Mouse (Mus musculus) cerebellum, adult 9-10 months (tissue): ENCODE results near the gene Speer4b.
"Not testable (repeated sequence)": the region's sequence is repeated elsewhere in the genome, so short reads cannot be mapped to it uniquely, and the experiment has no call there.

Source experiments
- DNase-seq: peaks from one replicate; pipeline ENCODE4 v3.0.0; 2022

Gene Speer4b

GRCm38 (mm10) chr5:27501338-27501737 lies at the start of gene Speer4b:
Gene Speer4b (minus strand): TSS chr5:27501438.
- DNase-seq = not testable (repeated sequence)

GRCm38 (mm10) chr5:27549291-27549690 lies 48.1 kb upstream of the Speer4b start:
- DNase-seq = no peak

- DNase-seq = peak; percentile 83
Measured at GRCm38 (mm10) chr5:27544816-27545270, 43.6 kb upstream of the Speer4b start.

GRCm38 (mm10) chr5:27526906-27527305 lies 25.7 kb upstream of the Speer4b start:
- DNase-seq = peak; percentile 49

- peak; percentile 47 for DNase-seq
Measured at GRCm38 (mm10) chr5:27518716-27519115, 17.5 kb upstream of the Speer4b start.

- DNase-seq = no peak
Measured at GRCm38 (mm10) chr5:27490942-27491341, 10.3 kb downstream of the Speer4b start.

- no peak for DNase-seq
Measured at GRCm38 (mm10) chr5:27486138-27486537, 15.1 kb downstream of the Speer4b start.

- DNase-seq = peak; percentile 51
Measured at GRCm38 (mm10) chr5:27481706-27482105, 19.5 kb downstream of the Speer4b start.

GRCm38 (mm10) chr5:27474964-27475465 lies 26.2 kb downstream of the Speer4b start:
- DNase-seq = no peak

GRCm38 (mm10) chr5:27457686-27458085 lies 43.6 kb downstream of the Speer4b start:
- no peak for DNase-seq

GRCm38 (mm10) chr5:27456981-27457380 lies 44.3 kb downstream of the Speer4b start:
- DNase-seq = peak; percentile 69

GRCm38 (mm10) chr5:27454386-27454785 lies 46.9 kb downstream of the Speer4b start:
- DNase-seq = no peak

- peak; percentile 73 for DNase-seq
Measured at GRCm38 (mm10) chr5:27453201-27453845, 47.9 kb downstream of the Speer4b start.
